In the genomic region with DNA sequence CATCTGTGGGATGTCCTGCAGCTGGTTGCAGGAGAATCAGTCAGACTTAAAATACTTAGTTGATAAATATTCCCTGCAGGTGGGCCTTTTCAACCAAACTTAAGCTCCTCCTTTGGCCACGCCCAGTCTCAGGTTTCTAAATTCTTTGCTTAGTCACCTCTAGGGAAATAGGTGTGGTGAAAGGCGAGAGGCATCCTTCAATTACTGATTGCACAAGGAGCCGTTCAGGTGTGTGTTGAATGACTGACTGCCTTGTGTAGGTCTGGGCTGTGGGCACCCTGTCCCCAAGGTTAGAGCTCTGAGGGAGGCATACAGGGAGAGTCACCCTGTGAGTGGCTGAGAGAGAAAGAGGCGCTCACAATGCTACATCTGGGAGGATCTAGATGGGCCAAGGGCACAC, we compare ENCODE assay signal across 16 mouse cellular contexts. TPM values are rescaled to one million over a fixed set of nuclear protein-coding genes. Genes with fewer than 3 reads are reported as not detected.
DNase-seq lines count a peak whose midpoint lies in the region; ATAC-seq and TF ChIP-seq lines count a peak whose summit lies in the region.
"Had no signal": no experiment of that assay in that cellular context is flagged by ENCODE, and none has a peak within 500 bp of the region (broad histone marks: within the 10 kb centered on the region; RNA-seq: fewer than 3 reads in every experiment).

No protein-coding gene starts in this region.

- no peak overlapping the region for H3K4me3 ChIP-seq in heart, postnatal 0 days (ENCODE audit: low read depth, low read length)
- H3K4me3 ChIP-seq in forebrain, embryonic 16.5 days (replicated peaks; ENCODE audit: low read length): no peak overlapping the region
- H3K4me3 ChIP-seq: liver, embryonic 12.5 days; megakaryocyte, embryonic 14.5 days; myocyte had no signal

- no peak for TF ChIP-seq EP300 in heart, postnatal 0 days (IDR thresholded peaks at IDR 0.05; ENCODE audit: low read depth)

- TF ChIP-seq CTCF in heart, postnatal 0 days (IDR thresholded peaks at IDR 0.05; ENCODE audit: low read depth): no peak

- H3K4me2 ChIP-seq in heart, postnatal 0 days (ENCODE audit: low read depth, low read length): no peak overlapping the region
- H3K4me2 ChIP-seq in forebrain, embryonic 16.5 days (ENCODE audit: low read length): no peak overlapping the region
- H3K4me2 ChIP-seq: liver, embryonic 12.5 days had no signal

- H3K27me3 ChIP-seq in heart, postnatal 0 days (ENCODE audit: control insufficient read depth, insufficient read depth, low read length): no peaks in the 10 kb centered on the region
- H3K27me3 ChIP-seq in forebrain, embryonic 16.5 days (replicated peaks; ENCODE audit: control insufficient read depth, insufficient read depth, low read length): no peaks in the 10 kb centered on the region

- H3K36me3 ChIP-seq in heart, postnatal 0 days (replicated peaks; ENCODE audit: control insufficient read depth, insufficient read depth, low read length): no peaks in the 10 kb centered on the region
- no peaks in the 10 kb centered on the region for H3K36me3 ChIP-seq in forebrain, embryonic 16.5 days (ENCODE audit: control insufficient read depth, insufficient read depth)
- H3K36me3 ChIP-seq: liver, embryonic 12.5 days had no signal

- 53% methylated on average over 4 of the region's 4 CpGs for WGBS in heart, postnatal 0 days
- 70% methylated on average over 4 of the region's 4 CpGs for WGBS in forebrain, embryonic 16.5 days

- ATAC-seq in heart, postnatal 0 days (ENCODE audit: insufficient read depth, low read depth): 0 out of 2 replicates have a peak, but pooled peaks have one; percentile 3
- ATAC-seq in forebrain, embryonic 16.5 days: no peak
- no peak for ATAC-seq in megakaryocyte-erythroid progenitor cell, adult 5-6 weeks (replicated peaks; ENCODE audit: low FRiP score, low TSS enrichment, poor library complexity, severe bottlenecking)
- ATAC-seq: liver, embryonic 12.5 days had no signal

- H3K9ac ChIP-seq in heart, postnatal 0 days (replicated peaks; ENCODE audit: low read depth, low read length): 0 out of 2 replicates have a peak overlapping the region, but pooled peaks have one; percentile 7
- H3K9ac ChIP-seq in forebrain, embryonic 16.5 days (replicated peaks; ENCODE audit: low read depth, low read length): no peak overlapping the region
- H3K9ac ChIP-seq: liver, embryonic 12.5 days had no signal

- H3K4me1 ChIP-seq in heart, postnatal 0 days (ENCODE audit: control insufficient read depth, insufficient read depth): peaks cover 54% of the 10 kb centered on the region
- no peaks in the 10 kb centered on the region for H3K4me1 ChIP-seq in forebrain, embryonic 16.5 days (replicated peaks; ENCODE audit: control insufficient read depth, insufficient read depth, low read length)

- no peaks in the 10 kb centered on the region for H3K9me3 ChIP-seq in heart, postnatal 0 days (replicated peaks; ENCODE audit: control insufficient read depth, low read length)
- no peaks in the 10 kb centered on the region for H3K9me3 ChIP-seq in forebrain, embryonic 16.5 days (ENCODE audit: control insufficient read depth, low read length)
- H3K9me3 ChIP-seq: liver, embryonic 12.5 days; megakaryocyte, embryonic 14.5 days had no signal

- peak overlapping the region; percentile 78 for H3K27ac ChIP-seq in heart, postnatal 0 days (ENCODE audit: low read depth)
- H3K27ac ChIP-seq in forebrain, embryonic 16.5 days (ENCODE audit: low read length): no peak overlapping the region
- H3K27ac ChIP-seq: liver, embryonic 12.5 days had no signal

- no peak for DNase-seq in heart, postnatal 0 days (ENCODE audit: low spot score)
- no peak for DNase-seq in heart, postnatal 4 days
- peak; percentile 93 for DNase-seq in R1 (ENCODE audit: low read depth, low spot score)
- peak; percentile 14 for DNase-seq in fat pad, adult 2 months (ENCODE audit: extremely low read depth, low read depth, low spot score)
- peak; percentile 22 for DNase-seq in lung, postnatal 36 days
- DNase-seq: adrenal gland, postnatal 14 days; cerebellum, adult 9-10 months; kidney, postnatal 10 days; layer of hippocampus, adult 9-11 months; thymus, postnatal 14 days had no signal

RNA-seq across cellular contexts. Expression of a gene that starts 50.2 kb away (rescaled TPM):
- total RNA-seq in heart, postnatal 0 days (2014; rRNA removed; ENCODE audit: low replicate concordance): 328 and 340 TPM in 2 replicates
- 58.5 and 65.2 TPM in 2 replicates for polyA plus RNA-seq in heart, postnatal 0 days (2015; fragmentation: Nextera tagmentation; extraction: Ambion mirVana)
- total RNA-seq in heart, postnatal 4 days (2021): 100 to 1,000 TPM; 265 to 287 TPM
- 3.9 and 6.2 TPM in 2 replicates for polyA plus RNA-seq in forebrain, embryonic 16.5 days (2015; fragmentation: Nextera tagmentation; extraction: Ambion mirVana)
- total RNA-seq in megakaryocyte-erythroid progenitor cell, adult 5-6 weeks (2014; fragmentation: Nextera tagmentation): 0.22 and 1.2 TPM in 2 replicates
- 0.27 and 0.38 TPM in 2 replicates for total RNA-seq in megakaryocyte-erythroid progenitor cell, adult 5-6 weeks (2017)
- total RNA-seq: hematopoietic stem cell, adult 5-6 weeks had no signal

Comparison
In these comparisons a context has a peak if more than half of its experiments do, and no peak if none do; other contexts are left out.
1. DNase-seq: peak in R1 (single experiment), fat pad, adult 2 months (single experiment) and lung, postnatal 36 days (single experiment); none in heart, postnatal 0 days (single experiment) and heart, postnatal 4 days (single experiment).
2. RNA of a gene that starts 50.2 kb away (total RNA-seq): 328 to 340 TPM in heart, postnatal 0 days and 265 to 287 TPM in heart, postnatal 4 days; 0.22 to 1.2 TPM in megakaryocyte-erythroid progenitor cell, adult 5-6 weeks; every median in the first group is over 100 times any median in the second.